Mouse (Mus musculus): ENCODE results near the gene Smok2a.
"Not testable (repeated sequence)": the region's sequence is repeated elsewhere in the genome, so short reads cannot be mapped to it uniquely, and the experiment has no call there.

Gene Smok2a

DNA sequence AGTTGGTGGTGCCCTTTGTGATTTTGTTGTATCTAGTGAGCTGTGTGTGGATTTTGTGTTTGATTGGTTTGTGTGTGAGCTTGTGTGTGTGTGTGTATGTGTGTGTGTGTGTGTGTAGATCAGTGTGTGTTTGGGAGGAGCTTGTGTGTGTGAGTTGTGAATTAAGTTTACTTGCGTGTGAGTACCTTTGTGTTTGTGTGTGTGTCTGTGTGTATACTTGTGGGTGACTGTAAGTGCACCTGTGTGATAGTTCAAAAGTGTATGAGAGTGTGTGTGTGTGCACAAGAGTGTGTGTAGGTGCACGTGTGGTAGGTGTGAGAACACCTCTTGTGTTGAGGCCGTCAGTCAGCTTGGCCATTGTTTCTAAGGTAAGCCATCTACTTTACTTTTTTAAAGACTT, at the start of gene Smok2a:
Gene Smok2a, plus strand, starts transcription at position 301 of the 400 bp plus-strand sequence.
- DNase-seq (ENCODE audit: inconsistent ontology term) = no peak

DNA sequence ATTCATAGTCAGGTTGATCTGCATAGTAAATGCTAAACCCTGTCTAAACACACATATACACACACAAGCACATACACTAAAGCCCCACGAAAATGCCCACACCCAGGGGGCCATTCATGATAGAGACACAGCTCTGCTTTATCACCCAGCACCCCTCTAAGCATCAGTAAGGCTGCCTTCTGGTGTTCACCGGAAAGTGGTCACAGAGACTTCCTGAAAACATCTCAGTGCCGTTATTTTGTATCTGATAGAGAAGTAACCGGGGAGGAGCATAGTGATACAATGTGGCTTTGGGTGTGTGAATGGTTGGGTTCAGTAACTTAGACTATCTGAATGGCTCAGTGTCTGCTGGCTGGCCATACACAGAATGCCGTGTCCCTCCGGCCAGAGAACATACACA, 47.4 kb upstream of the Smok2a start:
- DNase-seq (ENCODE audit: inconsistent ontology term) = not testable (repeated sequence)

DNA sequence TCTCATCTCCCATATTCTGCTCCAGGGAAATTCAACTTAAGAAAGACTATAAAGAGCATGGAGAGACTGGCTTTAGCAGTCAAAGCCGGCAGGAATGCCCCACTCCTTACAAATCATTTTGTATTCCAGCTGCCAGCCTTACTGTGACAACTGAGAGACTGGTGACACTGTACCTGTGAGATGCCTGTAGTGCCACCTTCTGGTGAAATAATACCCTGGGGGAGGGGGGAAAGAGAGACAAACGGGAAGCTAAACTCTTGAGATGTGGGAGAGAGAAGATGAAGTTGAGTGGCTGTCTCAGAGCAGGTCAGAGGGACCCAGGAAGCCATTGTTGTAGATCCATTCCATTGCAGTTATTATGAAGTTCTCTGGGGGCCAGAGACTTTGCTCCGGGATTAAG, 47.0 kb upstream of the Smok2a start:
- DNase-seq (ENCODE audit: inconsistent ontology term) = not testable (repeated sequence)

DNA sequence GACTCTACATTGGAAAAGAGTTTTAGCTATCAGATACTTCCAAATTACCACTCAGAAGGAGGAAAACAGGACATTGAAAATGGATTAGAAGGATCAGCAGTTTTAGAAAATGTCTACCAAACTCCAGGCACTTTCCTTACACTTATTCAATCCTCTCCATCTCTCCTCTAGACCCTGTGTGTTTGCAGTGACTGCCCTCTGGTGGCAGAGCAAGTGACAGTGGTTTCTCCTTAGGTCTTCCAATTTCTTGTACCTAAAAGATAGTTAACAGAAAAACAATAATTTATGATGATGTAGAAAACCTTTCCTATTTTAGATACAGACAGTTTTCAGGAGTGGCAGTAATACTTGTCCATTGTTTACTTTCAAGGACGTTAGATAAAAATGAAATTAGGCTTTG, 45.4 kb upstream of the Smok2a start:
- DNase-seq (ENCODE audit: inconsistent ontology term) = not testable (repeated sequence)

DNA sequence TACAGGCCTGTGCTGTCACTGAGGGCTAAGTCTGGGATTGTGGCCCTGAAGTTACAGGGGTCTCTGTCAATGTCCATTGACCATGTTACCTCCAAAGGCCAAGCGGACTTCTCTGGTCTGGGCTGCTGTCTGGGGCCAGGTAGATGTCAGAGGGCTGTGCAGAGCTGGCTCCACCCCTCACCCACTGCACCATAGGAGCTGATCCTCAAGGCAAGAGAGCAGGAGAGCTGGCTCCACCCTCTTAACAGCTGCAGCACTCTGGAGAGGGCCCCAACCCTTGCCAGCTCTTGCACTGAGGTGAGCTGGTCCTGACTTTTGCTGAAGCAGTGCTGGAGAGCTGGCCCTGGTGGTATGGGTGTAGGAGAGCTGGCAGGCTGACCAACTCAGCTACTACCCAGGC, 43.2 kb upstream of the Smok2a start:
- not testable (repeated sequence) for DNase-seq (ENCODE audit: inconsistent ontology term)

DNA sequence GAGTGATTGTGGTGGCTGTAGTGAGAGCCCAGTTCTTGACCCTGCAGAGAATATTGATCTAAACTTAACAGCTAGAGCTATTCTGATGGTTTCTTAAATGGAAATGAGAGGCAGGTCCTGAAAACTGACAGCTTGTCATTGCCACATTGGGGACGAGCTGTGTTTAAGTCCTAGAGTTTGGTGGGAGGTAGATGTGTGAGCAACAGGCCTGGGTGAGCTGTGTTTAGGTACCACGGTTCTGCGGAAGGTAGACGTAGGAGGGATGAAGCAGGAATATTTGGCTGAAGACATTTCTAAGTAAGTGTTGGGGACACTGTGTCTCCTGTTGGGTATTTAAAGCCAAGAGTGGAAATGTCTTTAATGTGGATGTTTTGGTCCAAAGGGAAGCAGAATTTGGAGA, 42.0 kb upstream of the Smok2a start:
- not testable (repeated sequence) for DNase-seq (ENCODE audit: inconsistent ontology term)

DNA sequence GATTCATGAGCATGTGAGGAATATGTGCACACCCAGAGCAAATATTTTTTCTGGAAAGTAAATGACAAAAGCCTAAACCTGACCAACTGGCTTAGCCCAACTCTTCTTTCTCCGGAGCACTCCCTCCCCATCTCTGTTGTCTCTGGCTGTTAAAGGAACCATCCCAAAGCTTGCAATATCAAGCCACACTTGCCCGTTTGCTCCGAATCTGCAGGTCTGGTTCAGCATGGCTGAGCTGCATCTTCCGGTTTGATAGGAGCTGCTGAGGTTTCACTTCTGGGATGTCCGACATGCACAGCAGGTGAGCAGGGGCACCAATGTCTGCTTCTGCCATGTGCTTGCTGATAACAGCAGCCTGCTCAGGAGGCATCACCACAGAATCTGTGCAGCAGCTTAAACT, 40.5 kb upstream of the Smok2a start:
- not testable (repeated sequence) for DNase-seq (ENCODE audit: inconsistent ontology term)

DNA sequence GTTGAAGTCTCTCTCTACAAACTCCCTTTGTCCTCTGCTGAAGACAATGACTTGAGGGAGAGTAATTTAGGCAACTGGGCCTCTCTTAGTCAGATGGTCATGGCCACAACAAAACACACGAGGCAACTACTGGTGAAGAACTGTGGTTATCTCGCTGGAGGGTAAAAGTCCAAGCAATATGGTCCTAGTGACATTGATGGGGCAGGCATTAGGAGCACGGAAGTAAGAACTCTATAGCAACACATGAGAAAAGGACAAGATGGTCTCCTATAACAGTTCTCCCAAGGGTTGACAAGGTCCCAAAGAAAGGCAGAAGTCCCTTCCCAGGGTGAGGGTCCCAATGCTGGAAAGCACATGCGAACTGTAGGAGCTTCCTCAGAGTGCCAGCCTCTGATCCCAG, 38.3 kb upstream of the Smok2a start:
- DNase-seq (ENCODE audit: inconsistent ontology term) = not testable (repeated sequence)

DNA sequence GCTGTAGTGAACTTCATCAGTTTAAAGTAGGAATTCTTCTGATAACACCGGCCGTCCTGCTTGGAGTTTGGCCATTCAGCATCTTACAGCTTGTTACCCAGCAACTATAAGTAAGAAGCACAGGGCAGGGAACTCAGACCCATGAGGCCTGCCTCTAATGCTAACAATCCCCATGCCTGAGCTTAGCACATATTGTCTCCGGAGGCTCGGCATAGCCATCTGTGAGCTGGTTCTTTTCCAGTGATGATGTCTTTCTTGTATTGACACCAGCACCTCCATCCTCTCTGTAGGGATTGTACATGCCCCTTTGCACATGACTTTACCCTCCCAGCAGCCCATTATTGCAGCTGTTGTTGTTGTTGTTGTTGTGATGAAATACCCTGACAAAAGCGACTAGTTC, 36.5 kb upstream of the Smok2a start:
- not testable (repeated sequence) for DNase-seq (ENCODE audit: inconsistent ontology term)

DNA sequence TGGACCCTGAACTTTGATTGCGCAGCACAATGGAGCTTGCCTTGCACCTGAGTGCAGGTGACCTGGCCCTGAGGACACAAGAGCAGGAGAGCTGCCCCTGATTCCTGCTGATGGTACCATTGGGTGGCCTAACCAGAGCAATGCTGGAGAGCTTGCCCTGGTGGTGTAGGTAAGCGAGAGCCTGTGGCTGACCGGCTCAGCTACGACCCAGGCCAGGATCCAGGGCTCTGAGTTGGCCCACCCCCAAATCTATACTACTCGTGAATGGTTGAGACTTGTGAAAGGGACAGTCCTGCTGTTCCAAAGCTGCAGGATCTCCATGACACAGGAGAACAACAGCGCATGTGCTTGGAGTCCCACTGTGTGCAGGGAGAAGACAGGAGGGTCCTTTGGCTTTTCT, 34.4 kb upstream of the Smok2a start:
- not testable (repeated sequence) for DNase-seq (ENCODE audit: inconsistent ontology term)

DNA sequence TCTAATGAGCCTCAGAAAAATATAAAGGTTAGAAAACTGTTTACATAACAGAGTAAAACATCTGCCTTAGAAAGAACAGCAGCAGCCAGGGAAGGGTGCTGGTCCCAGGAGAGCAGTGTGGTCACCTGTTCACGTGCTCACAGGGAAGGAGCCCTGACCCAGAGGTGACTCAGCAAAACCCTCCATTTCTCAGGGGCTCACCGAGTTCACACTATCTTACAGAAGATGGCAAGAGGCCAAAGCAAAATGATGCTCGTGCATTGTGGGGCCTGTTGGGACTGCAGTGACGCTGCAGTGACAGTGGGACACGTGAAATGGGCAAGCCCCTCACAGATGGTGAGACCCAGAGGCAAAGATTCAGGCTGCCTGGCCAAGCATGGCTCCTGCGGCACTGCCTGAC, 33.4 kb upstream of the Smok2a start:
- DNase-seq (ENCODE audit: inconsistent ontology term) = not testable (repeated sequence)

DNA sequence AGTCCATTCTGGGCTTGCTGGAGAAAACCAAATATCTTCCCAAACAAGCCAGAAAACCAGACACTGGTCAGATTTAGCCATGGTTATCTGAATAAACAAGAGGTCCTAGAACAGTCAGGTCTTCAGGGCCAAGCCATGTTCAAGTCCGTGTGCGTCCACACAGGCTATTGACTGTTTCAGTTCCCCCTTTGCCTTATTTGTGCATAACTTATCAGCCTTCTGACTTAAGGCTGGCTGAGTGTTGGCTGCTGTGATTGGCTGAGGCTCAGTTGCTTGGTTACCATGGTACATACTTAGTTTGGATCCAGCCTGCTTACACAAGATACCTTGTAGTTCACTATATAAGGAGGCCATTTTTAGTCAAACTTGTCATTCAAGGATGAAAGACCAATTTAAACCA, 32.1 kb upstream of the Smok2a start:
- DNase-seq (ENCODE audit: inconsistent ontology term) = not testable (repeated sequence)

DNA sequence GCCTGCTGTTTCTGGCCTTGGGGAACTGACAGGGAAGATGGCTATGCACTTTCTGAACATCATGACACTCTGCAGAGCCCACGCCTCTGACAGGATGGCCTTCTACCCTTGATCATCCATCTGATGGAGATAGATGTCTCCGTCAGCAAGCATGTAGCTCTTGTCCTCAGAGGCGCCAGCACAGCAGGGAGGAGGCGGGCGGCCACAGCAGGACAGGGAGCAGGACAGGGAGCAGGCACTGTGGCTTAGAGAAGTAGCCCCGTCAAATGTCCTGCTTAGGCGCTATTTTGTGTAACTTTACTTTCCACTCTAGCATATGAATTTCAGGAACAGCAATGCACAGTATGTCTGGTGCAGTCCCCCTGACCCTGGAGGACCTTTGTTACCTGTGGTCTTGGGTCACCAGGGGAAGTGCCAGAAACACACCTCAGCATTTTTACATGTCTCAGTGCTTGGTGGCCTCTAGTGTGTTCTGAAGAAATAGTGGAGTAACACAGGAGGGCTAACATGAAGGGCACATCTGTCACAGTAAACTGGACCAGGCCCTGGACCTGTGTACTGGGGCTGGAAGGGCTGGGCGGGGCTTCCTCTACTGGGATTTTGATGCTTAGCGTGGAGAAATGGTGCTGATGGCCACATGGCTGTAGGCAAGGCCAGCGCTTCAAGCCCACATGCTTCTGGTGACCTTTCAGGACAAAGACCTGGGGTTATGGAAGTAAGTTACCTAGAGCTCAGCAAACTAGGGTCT, 30.0 kb upstream of the Smok2a start:
- not testable (repeated sequence) for DNase-seq (ENCODE audit: inconsistent ontology term)

DNA sequence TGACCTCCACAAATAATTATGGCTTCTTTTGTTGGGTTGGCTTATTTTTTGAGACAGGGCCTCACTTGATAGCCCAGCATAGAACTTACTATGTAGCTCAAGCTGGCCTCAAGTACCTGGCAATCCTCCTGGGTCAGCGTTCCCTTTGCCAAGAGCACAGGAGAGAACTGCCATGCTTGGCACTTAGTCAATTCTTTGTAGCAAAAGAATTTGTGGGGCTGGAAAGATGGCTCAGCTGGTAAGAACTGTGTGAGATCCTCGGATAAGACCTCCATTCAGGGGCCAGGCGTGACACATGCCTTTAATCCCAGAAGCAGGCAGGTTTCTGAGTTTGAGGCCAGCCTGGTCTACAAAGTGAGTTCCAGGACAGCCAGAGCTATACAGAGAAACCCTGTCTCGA, 24.5 kb upstream of the Smok2a start:
- not testable (repeated sequence) for DNase-seq (ENCODE audit: inconsistent ontology term)

DNA sequence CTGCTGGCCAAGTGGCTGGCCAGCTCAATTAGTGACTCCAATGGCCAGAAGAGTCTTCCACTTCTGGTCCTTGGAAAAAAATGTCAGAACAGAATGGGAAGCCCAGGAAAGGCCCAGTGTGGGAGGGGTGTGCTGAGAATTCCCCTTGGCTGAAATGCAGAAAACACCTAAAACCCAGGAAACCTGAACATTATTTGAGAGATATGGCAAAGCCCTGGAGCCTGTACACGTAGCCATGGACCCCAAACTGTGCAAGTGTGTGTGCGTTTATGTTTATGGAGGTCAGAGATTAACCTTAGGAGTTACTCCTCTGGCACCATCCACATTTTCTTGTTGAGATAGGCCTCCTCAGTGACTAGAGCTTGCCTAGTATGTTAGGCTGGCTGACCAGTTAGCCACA, 22.2 kb upstream of the Smok2a start:
- DNase-seq (ENCODE audit: inconsistent ontology term) = not testable (repeated sequence)

DNA sequence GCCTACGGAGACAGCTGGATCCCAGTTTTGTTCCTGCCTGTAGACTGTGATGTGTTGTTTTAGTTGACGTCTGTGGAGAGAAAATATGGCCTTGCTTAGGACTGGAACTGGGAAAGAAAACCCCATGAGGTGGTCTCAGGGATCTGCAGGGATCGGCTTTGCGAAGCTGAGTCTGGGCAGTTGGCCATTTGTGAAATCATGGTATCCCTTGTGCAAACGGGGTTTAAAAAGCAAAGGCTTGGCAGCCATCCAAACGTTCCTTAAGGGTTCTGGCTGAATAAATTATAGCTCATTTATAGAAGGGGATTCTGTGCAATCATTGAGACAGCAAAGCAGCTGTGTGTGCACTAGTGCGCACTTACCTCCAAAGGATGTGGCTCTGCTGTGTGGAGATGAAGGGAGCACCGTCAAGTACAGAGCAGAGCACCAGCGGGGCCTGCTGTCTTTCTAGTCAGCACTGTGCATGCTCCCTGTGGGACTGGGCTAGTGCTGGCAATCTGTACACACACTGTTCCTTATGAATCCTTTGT, 21.0 kb upstream of the Smok2a start:
- DNase-seq (ENCODE audit: inconsistent ontology term) = not testable (repeated sequence)

DNA sequence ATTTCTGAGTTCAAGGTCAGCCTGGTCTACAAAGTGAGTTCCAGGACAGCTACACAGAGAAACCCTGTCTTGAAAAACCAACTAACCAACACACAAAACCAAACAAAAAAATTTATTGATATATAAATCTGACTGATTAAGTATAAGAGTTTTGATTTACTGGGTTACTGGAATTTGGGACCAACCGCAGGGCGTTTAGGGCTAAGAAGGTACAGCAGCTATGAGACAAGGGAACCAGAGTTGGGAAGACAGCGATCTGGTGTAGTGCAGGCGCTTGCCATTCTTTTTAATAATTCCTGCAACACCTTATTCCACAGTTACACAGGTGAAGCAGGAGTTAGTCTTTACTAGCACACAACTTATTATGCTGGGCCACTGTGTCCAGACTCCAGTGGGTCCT, 19.4 kb upstream of the Smok2a start:
- not testable (repeated sequence) for DNase-seq (ENCODE audit: inconsistent ontology term)

DNA sequence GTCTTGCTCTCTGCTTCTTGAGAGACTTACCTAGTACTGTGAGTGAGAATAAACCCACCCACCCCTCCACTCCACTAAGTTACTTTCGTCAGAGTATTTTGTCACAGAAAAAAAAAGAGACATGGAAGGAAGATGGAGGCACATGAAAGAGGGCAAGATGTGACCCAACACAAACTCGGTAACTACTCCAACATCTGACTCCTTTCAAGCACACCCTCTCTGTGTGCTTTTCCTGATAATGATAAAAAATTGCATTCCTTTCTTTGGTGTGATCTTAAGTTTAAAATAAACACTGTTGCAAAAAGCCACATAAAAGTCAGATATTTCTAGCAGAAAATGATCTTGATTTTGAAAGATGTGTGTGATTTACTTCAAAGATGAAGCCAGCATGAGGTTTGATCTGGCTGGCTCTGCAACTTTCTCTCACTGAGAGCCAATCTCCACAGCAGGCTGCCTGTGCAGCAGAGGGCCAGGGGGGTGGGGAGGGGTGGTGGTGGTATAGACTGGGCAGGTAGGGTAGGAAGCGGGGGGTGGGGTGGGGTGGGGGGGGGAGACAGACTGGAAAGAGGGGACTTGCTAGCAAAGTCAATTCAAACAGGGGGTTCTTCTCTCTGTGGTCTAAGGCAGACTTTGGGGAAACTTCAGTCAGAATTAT, 18.4 kb upstream of the Smok2a start:
- not testable (repeated sequence) for DNase-seq (ENCODE audit: inconsistent ontology term)

DNA sequence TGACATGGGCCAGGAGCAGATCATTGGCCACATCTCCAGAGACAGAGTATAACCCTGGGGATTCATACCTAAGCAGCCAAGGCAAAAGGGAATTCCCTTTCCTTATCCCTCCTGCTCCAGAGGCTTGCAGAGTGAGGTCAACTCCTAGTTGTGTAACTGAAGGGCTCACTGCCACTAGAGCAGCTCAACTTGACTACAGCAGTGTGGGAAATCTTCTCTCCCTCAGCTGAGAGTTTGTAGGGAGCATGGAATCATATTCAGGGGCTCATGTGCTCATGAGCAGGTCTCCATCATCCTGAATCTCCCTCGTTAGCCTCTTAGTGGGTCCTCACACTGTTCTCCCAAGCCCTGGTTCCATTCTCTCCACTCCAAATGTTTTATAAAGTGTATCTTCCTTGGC, 15.7 kb upstream of the Smok2a start:
- not testable (repeated sequence) for DNase-seq (ENCODE audit: inconsistent ontology term)

DNA sequence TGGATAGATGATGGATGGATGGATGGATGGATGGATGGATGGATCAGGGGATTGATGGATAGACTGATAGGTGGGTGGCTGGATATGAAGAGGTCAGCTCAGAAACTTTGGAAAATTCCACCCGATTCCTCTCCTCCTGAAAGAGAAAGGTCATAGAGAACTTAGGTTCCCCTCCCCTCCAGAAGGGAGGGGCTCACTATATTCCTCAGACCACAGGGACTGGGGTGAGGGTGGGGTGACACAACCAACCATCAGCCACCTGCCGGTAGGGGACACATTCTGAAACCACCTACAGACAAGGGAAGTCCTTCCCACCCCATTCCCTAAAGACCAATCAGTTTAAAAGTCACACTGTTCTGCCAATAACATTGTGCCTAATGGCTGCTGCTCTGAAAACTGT, 14.5 kb upstream of the Smok2a start:
- no peak for DNase-seq (ENCODE audit: inconsistent ontology term)

DNA sequence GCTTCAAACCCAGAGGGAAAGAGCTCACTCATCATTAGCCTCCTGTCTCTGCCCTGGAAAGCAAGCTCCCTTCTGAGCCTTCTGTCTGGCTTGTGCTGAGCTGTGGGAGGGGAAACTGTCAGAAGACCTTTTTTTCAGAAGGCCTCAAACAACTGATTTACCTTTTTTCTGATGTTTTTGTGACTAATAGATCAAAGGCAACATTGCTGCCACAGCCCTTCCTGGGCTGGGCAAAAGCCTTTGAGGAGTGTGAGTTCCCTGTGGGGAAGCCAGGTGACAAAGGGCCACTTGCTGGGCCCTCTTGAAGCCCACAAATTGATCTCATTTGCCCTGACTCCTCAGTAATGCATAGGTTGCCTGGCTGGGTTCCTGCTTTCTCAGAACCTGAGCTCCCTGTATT, 12.5 kb upstream of the Smok2a start:
- not testable (repeated sequence) for DNase-seq (ENCODE audit: inconsistent ontology term)

DNA sequence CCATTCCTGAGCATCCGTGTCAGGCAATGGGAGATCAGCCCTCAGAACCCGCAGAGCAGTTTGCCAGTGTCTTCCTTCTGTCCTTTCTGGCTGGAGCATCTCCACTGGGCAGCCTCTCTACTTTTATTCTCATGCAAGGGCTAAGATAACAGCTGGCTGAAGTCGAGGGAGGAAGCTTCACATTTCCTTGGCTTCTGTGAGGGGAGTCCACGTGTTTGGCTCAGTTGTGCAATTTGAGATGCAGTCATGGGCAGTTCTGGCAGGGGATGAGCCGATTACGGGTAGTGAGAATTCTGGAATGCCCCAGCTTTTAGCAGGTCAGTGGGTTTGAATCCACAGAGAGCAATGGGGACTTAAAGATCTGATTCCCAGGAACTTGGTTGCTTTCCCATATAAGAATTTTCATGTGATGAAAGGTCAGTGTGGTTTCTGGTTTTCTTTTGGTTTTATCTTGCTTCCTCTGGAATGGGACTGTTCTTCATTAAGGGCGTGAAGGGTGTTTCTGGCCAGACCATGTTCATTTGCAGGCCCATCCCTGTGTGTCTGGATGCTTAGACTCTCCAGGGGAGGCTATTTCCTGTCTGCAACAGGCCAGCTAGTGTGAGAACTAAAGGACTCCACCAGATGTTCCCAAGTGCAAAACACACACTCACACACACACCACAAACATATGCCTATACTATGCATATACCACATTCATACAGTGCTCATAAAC, 8.7 kb upstream of the Smok2a start:
- DNase-seq (ENCODE audit: inconsistent ontology term) = no peak
